Mouse (Mus musculus): ENCODE measurements around the gene Pls1. TPM values are rescaled to one million over a fixed set of nuclear protein-coding genes. Genes with fewer than 3 reads are reported as not detected.

Pls1 gene
- polyA plus RNA-seq, 1 experiment from 2014 or later, result 9.4 TPM

GRCm38 (mm10) chr9:95708943-95709342 lies 136.2 kb downstream of the Pls1 start:
- Histone ChIP-seq H3K9ac (no peak overlapping the region), H3K27me3 (ENCODE audit: insufficient read depth, low read length) (no peaks in the 10 kb centered on the region), H3K36me3 (ENCODE audit: insufficient read depth) (no peaks in the 10 kb centered on the region), H3K4me1 (ENCODE audit: insufficient read depth) (no peaks in the 10 kb centered on the region), H3K9me3 (ENCODE audit: low read depth, low read length) (no peaks in the 10 kb centered on the region), H3K4me3 (ENCODE audit: low read depth, low read length) (no peak overlapping the region), H3K4me2 (no peak overlapping the region), H3K27ac (ENCODE audit: low read depth) (no peak overlapping the region)
- DNase-seq, result no peak
- no peak for ATAC-seq (ENCODE audit: insufficient read depth)
- TF ChIP-seq CTCF (IDR thresholded peaks at IDR 0.05; ENCODE audit: low read depth), result no peak

DNA sequence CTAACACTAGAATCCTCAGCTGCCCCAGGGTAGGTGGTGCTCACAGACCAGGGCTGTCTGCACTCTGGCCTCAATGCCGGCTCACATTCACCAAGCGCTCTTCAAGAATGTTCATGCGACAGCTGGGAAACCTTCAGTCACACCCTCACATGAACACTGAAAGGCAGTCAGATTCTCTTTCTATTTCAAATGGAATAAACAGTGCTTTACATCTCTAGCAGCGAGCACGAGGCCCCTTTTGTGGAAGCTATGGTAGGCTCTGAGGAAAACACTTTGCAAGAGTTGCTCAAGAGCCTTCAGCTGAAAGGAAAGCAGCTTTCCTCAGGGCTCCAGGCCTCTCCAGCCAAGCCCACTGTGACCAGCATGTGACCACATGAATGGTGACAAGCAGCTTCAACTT lies 139.7 kb downstream of the Pls1 start:
- H3K36me3 ChIP-seq (ENCODE audit: insufficient read depth), result no peaks in the 10 kb centered on the region
- no peak overlapping the region for H3K27ac ChIP-seq (ENCODE audit: low read depth)
- H3K4me1 ChIP-seq (ENCODE audit: insufficient read depth), result no peaks in the 10 kb centered on the region
- no peak for TF ChIP-seq CTCF (IDR thresholded peaks at IDR 0.05; ENCODE audit: low read depth)
- no peak overlapping the region for H3K4me2 ChIP-seq
- WGBS, result 44% methylated on average over 5 of the region's 5 CpGs
- ATAC-seq (ENCODE audit: insufficient read depth) (peak; percentile 98), DNase-seq (peak; percentile 96)
- H3K27me3 ChIP-seq (ENCODE audit: insufficient read depth, low read length), result no peaks in the 10 kb centered on the region
- no peak overlapping the region for H3K9ac ChIP-seq
- H3K9me3 ChIP-seq (ENCODE audit: low read depth, low read length), result no peaks in the 10 kb centered on the region
- H3K4me3 ChIP-seq (ENCODE audit: low read depth, low read length), result no peak overlapping the region

DNA sequence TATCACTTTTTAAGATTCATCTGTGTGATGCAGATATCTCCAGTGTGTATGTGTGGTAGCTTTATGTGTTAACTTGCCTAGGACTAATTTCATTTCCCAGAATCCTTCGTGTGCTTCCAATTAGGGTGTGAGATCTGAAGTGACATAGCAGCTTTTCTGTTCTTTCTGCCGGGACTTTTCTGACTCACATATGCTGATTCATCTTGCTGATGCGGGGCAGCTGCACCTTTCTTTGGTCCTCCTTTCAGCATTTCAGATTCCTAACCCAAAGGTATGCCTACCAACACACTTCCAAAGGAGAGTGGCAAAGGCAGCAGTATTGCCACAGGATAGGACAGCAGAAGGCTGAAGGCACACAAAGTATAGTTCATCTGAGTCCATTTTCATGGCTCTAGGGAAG lies 141.0 kb downstream of the Pls1 start:
- Histone ChIP-seq H3K4me3 (ENCODE audit: low read depth, low read length) (no peak overlapping the region), H3K27me3 (ENCODE audit: insufficient read depth, low read length) (no peaks in the 10 kb centered on the region), H3K4me2 (no peak overlapping the region), H3K4me1 (ENCODE audit: insufficient read depth) (no peaks in the 10 kb centered on the region), H3K36me3 (ENCODE audit: insufficient read depth) (no peaks in the 10 kb centered on the region), H3K27ac (ENCODE audit: low read depth) (no peak overlapping the region), H3K9me3 (ENCODE audit: low read depth, low read length) (no peaks in the 10 kb centered on the region), H3K9ac (no peak overlapping the region)
- 79% methylated on average over 3 of the region's 3 CpGs for WGBS
- no peak for TF ChIP-seq CTCF (IDR thresholded peaks at IDR 0.05; ENCODE audit: low read depth)
- no peak for ATAC-seq (ENCODE audit: insufficient read depth)
- no peak for DNase-seq

Other genes with a start within 250 kb of the Pls1 start
- 7.1 TPM in 2 replicates for gene Pcolce2, start 207.7 kb downstream of the Pls1 start, polyA plus RNA-seq (2014; fragmentation: Nextera tagmentation; extraction: Ambion mirVana)
- gene Trpc1, start 94.9 kb downstream of the Pls1 start, polyA plus RNA-seq (2014; fragmentation: Nextera tagmentation; extraction: Ambion mirVana), result 4.6 and 5.7 TPM in 2 replicates
- 23.8 and 25.3 TPM in 2 replicates for gene Atr, start 12.3 kb upstream of the Pls1 start, polyA plus RNA-seq (2014; fragmentation: Nextera tagmentation; extraction: Ambion mirVana)
- gene Xrn1, start 109.4 kb upstream of the Pls1 start, polyA plus RNA-seq (2014; fragmentation: Nextera tagmentation; extraction: Ambion mirVana), result 21.1 and 22.7 TPM in 2 replicates

Measured in lung, embryonic 14.5 days (tissue).